Mouse (Mus musculus) olfactory bulb, adult 2 months (tissue): Measurements from ENCODE around the gene Cym. TPM values are rescaled to one million over a fixed set of nuclear protein-coding genes. Genes with fewer than 3 reads are reported as not detected.

Source experiments
- H3K27ac ChIP-seq: fragments of 200-500 bp; 2 replicates; pipeline ENCODE4 v1.5.1; 2012; ENCODE audit warnings: low read depth, low read length; ENCODE audit not compliant: insufficient read depth
- H3K4me1 ChIP-seq: fragments of 200-500 bp; 2 replicates; pipeline ENCODE4 v1.6.1; 2012; ENCODE audit warnings: low read length; ENCODE audit not compliant: control insufficient read depth, insufficient read depth
- H3K4me3 ChIP-seq: fragments of 200-500 bp; 2 replicates; pipeline ENCODE4 v1.5.1; 2012; ENCODE audit warnings: mild to moderate bottlenecking, low read depth, low read length, moderate library complexity; ENCODE audit not compliant: insufficient read depth
- CTCF ChIP-seq: fragments of 200-500 bp; IDR thresholded peaks from 2 replicates; pipeline ENCODE4 v1.5.1; 2012; ENCODE audit warnings: low read depth, mild to moderate bottlenecking, low read length, moderate library complexity; ENCODE audit not compliant: insufficient read depth
- POLR2A ChIP-seq: fragments of 200-500 bp; IDR thresholded peaks from 2 replicates; pipeline ENCODE4 v1.6.1; 2012; ENCODE audit warnings: mild to moderate bottlenecking, low read depth, low read length, moderate library complexity; ENCODE audit not compliant: insufficient read depth
- WGBS: fragments of 180-500 bp; shearing (Covaris S2); methylation state at CpG from one replicate; pipeline ENCODE4 v1.1.7; 2018; 5-methylcytosine and 5-hydroxymethylcytosine counted together
- polyA plus RNA-seq: library from polyadenylated mRNA; stranded (reverse); fragments of >200 nt; gene quantifications from 2 replicates; pipeline ENCODE4 v1.2.4, GENCODE M21; 2012; ENCODE audit warnings: low replicate concordance; ENCODE audit not compliant: missing spikeins, insufficient read depth, insufficient read length

The Cym gene
- polyA plus RNA-seq, 1 experiment: not detected

GRCm38 (mm10) chr3:107250320-107250719 lies 28.8 kb upstream of the Cym start:
- H3K27ac ChIP-seq: no peak overlapping the region
- no peak overlapping the region for H3K4me3 ChIP-seq
- WGBS: 87% methylated on average over 2 of the region's 2 CpGs
- no peak for TF ChIP-seq POLR2A
- TF ChIP-seq CTCF: no peak
- H3K4me1 ChIP-seq: no peaks in the 10 kb centered on the region; the same call in 1 of the 2 replicates

- 72% methylated on average over 3 of the region's 3 CpGs for WGBS
- Histone ChIP-seq H3K4me3 (no peak overlapping the region), H3K27ac (no peak overlapping the region), H3K4me1 (no peaks in the 10 kb centered on the region; the same call in 1 of the 2 replicates)
- no peak for TF ChIP-seq CTCF
- TF ChIP-seq POLR2A: no peak
These were observed 27.5 kb upstream of the Cym start for GRCm38 (mm10) chr3:107249042-107249441.

GRCm38 (mm10) chr3:107246876-107247275 lies 25.3 kb upstream of the Cym start:
- no peak for TF ChIP-seq CTCF
- H3K4me3 ChIP-seq: no peak overlapping the region
- 83% methylated on average over 6 of the region's 6 CpGs for WGBS
- H3K4me1 ChIP-seq: no peaks in the 10 kb centered on the region; the same call in 1 of the 2 replicates
- no peak overlapping the region for H3K27ac ChIP-seq

GRCm38 (mm10) chr3:107241389-107242094 lies 20.0 kb upstream of the Cym start:
- Histone ChIP-seq H3K4me1 (no peaks in the 10 kb centered on the region), H3K27ac (no peak overlapping the region), H3K4me3 (no peak overlapping the region)
- TF ChIP-seq POLR2A (no peak), CTCF (no peak)
- 33% methylated on average over 14 of the region's 14 CpGs for WGBS

GRCm38 (mm10) chr3:107239607-107240006 lies 18.1 kb upstream of the Cym start, which contains the start of gene Prok1:
Gene Prok1, minus strand, starts transcription at chr3:107239707.
- WGBS: 98% methylated on average over 9 of the region's 9 CpGs
- TF ChIP-seq CTCF (no peak), POLR2A (no peak)
- no peak within 1 kb of the TSS for H3K27ac ChIP-seq
- no peak within 1 kb of the TSS for H3K4me3 ChIP-seq
- H3K4me1 ChIP-seq: no peaks in the 10 kb centered on the region

- WGBS: 93% methylated on average over 8 of the region's 8 CpGs
- Histone ChIP-seq H3K4me1 (no peaks in the 10 kb centered on the region), H3K27ac (no peak overlapping the region), H3K4me3 (no peak overlapping the region)
- TF ChIP-seq POLR2A: no peak
- no peak for TF ChIP-seq CTCF
These were observed 17.0 kb upstream of the Cym start for GRCm38 (mm10) chr3:107238471-107238980.

- H3K4me1 ChIP-seq: peaks cover 2% of the 10 kb centered on the region
- H3K27ac ChIP-seq: no peak overlapping the region
- no peak overlapping the region for H3K4me3 ChIP-seq
- TF ChIP-seq CTCF (no peak), POLR2A (no peak)
- WGBS: 81% methylated on average over 2 of the region's 2 CpGs
These were observed 16.5 kb upstream of the Cym start for GRCm38 (mm10) chr3:107238051-107238450.

GRCm38 (mm10) chr3:107233945-107234344 lies 12.4 kb upstream of the Cym start:
- TF ChIP-seq POLR2A (no peak), CTCF (no peak)
- Histone ChIP-seq H3K4me1 (peaks cover 4% of the 10 kb centered on the region), H3K27ac (no peak overlapping the region), H3K4me3 (no peak overlapping the region)
- WGBS: 34% methylated on average over 2 of the region's 2 CpGs

GRCm38 (mm10) chr3:107233351-107233813 lies 11.8 kb upstream of the Cym start:
- Histone ChIP-seq H3K4me1 (peaks cover 4% of the 10 kb centered on the region), H3K4me3 (no peak overlapping the region; the same call in 1 of the 2 replicates), H3K27ac (no peak overlapping the region)
- TF ChIP-seq POLR2A: no peak
- 4% methylated on average over 11 of the region's 11 CpGs for WGBS

- whole genome bisulfite sequencing: 68% methylated on average over 4 of the region's 4 CpGs
- TF ChIP-seq CTCF: no peak
- peaks cover 4% of the 10 kb centered on the region for H3K4me1 ChIP-seq
- no peak overlapping the region for H3K4me3 ChIP-seq
- no peak overlapping the region for H3K27ac ChIP-seq
These were observed 9.7 kb upstream of the Cym start for GRCm38 (mm10) chr3:107231202-107231601.
